Mouse (Mus musculus) liver, embryonic 12.5 days (tissue): ENCODE data around the gene Ap1g1. TPM values are rescaled to one million over a fixed set of nuclear protein-coding genes. Genes with fewer than 3 reads are reported as not detected.

ENCODE experiments used
- ATAC-seq: fragments of 200-750 bp; cut with Nextera tagmentation; 2 replicates; pipeline ENCODE4 v1.8.0; 2017; ENCODE audit warnings: moderate number of reproducible peaks, mild to moderate bottlenecking, moderate library complexity
- H3K27ac ChIP-seq: fragments of 300-500 bp; sonication (generic); 2 replicates; pipeline ENCODE4 v1.5.1; 2016; ENCODE audit warnings: mild to moderate bottlenecking
- H3K27me3 ChIP-seq: fragments of 300-500 bp; sonication (generic); replicated peaks from 2 replicates; pipeline ENCODE4 v1.6.1; 2016; ENCODE audit warnings: mild to moderate bottlenecking, moderate library complexity
- H3K36me3 ChIP-seq: fragments of 300-500 bp; sonication (generic); 2 replicates; pipeline ENCODE4 v1.6.1; 2016; ENCODE audit warnings: mild to moderate bottlenecking, moderate library complexity
- H3K4me1 ChIP-seq: fragments of 300-500 bp; sonication (generic); 2 replicates; pipeline ENCODE4 v1.6.1; 2016
- H3K4me2 ChIP-seq: fragments of 300-500 bp; sonication (generic); 2 replicates; pipeline ENCODE4 v1.6.1; 2016; ENCODE audit warnings: mild to moderate bottlenecking, moderate library complexity
- H3K4me3 ChIP-seq: fragments of 300-500 bp; sonication (generic); 2 replicates; pipeline ENCODE4 v1.5.1; 2016; ENCODE audit warnings: mild to moderate bottlenecking, moderate library complexity
- H3K9ac ChIP-seq: fragments of 300-500 bp; sonication (generic); 2 replicates; pipeline ENCODE4 v1.6.1; 2016; ENCODE audit warnings: mild to moderate bottlenecking, moderate library complexity
- H3K9me3 ChIP-seq: fragments of 300-500 bp; sonication (generic); replicated peaks from 2 replicates; pipeline ENCODE4 v1.6.1; 2016; ENCODE audit warnings: mild to moderate bottlenecking, moderate library complexity
- WGBS: fragments of 180-500 bp; shearing (Covaris S2); methylation state at CpG from one replicate; pipeline ENCODE4 v1.1.7; 2016; ENCODE audit not compliant: insufficient replicate concordance; 5-methylcytosine and 5-hydroxymethylcytosine counted together
- polyA plus RNA-seq: library from polyadenylated mRNA; unstranded; fragments of >200 nt; fragmentation: Nextera tagmentation; extraction: Ambion mirVana; gene quantifications from 2 replicates; pipeline ENCODE4 v1.2.1, GENCODE M21; 2016

The Ap1g1 gene
- polyA plus RNA-seq, 1 experiment from 2014 or later: 25.8 TPM

DNA sequence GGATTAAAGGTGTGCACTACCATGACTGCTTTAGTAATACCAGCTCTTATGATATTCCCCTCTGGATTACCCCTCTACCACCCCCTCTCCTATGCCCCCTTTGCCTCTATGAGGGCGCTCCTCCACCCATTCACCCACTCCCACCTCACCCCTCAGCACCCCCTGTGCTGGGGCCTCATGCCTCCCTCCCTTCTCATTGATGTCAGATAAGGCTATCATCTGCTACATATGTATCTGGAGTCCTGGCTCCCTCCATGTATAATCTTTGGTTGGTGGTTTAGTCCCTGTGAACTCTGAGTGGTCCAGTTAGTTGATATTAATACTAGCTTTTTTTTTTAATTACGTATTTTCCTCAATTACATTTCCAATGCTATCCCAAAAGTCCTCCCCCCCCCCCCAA, 61.5 kb downstream of the Ap1g1 start:
- H3K9me3 ChIP-seq: no peaks in the 10 kb centered on the region
- peak overlapping the region; percentile 38; the same call in 1 of the 2 replicates for H3K27ac ChIP-seq
- no peak overlapping the region for H3K9ac ChIP-seq
- H3K36me3 ChIP-seq: peaks cover 76% of the 10 kb centered on the region
- no peaks in the 10 kb centered on the region for H3K27me3 ChIP-seq
- peak; percentile 75; the same call in 1 of the 2 replicates for ATAC-seq
- no peak overlapping the region for H3K4me3 ChIP-seq
- peaks cover 29% of the 10 kb centered on the region for H3K4me1 ChIP-seq
- H3K4me2 ChIP-seq: no peak overlapping the region
- 66% methylated on average over 2 of the region's 2 CpGs for WGBS

DNA sequence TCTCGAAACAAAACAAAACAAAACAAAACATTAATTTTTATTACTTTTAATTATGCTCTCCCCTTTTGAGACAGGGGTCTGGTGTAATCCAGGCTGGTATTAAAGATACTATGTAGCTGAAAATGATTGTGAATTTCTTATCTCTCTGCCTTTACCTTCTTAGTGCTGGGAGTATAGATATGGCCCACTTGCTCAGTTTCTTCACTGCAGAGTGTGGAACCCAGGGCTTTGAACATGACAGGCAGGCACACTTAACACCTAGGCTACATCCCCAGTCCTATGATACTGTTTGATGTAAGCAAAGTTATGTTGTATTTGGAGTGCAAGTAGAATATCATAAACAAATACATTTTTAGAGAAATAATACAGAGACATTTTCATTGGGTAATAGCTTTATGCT, 64.1 kb downstream of the Ap1g1 start:
- H3K4me1 ChIP-seq: peaks cover 33% of the 10 kb centered on the region
- H3K4me2 ChIP-seq: no peak overlapping the region
- H3K9me3 ChIP-seq: no peaks in the 10 kb centered on the region
- H3K4me3 ChIP-seq: no peak overlapping the region
- ATAC-seq: peak; percentile 74
- peaks cover 82% of the 10 kb centered on the region for H3K36me3 ChIP-seq
- no peaks in the 10 kb centered on the region for H3K27me3 ChIP-seq
- WGBS: 94% methylated on average over 1 of the region's 1 CpGs
- H3K27ac ChIP-seq: no peak overlapping the region
- no peak overlapping the region for H3K9ac ChIP-seq

DNA sequence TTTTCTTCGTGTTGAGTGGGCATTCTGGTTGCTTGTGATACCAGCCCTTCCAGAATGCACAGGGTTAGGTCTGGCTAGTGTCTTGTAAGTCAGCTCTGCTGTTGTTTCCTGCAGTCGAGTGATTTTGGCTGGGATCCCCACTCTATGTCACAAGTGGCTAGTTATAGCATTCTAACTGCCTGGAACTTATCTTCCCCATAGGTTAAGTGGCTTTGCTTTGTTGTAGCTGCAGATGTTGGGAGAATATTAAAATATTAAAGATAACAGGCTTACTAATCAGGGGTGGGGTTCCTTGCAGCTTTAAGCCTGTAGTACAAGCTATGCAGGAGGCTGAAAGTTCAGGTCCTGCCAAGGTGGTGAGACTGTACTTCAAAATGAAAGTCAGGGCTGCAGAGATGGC, 69.5 kb downstream of the Ap1g1 start:
- WGBS: 47% methylated on average over 2 of the region's 2 CpGs
- peak; percentile 76 for ATAC-seq
- Histone ChIP-seq H3K4me3 (no peak overlapping the region), H3K36me3 (peaks cover 94% of the 10 kb centered on the region), H3K27ac (0 out of 2 replicates have a peak overlapping the region, but pooled peaks have one; percentile 17), H3K4me2 (no peak overlapping the region), H3K4me1 (peaks cover 12% of the 10 kb centered on the region), H3K9me3 (no peaks in the 10 kb centered on the region), H3K27me3 (no peaks in the 10 kb centered on the region), H3K9ac (no peak overlapping the region)

DNA sequence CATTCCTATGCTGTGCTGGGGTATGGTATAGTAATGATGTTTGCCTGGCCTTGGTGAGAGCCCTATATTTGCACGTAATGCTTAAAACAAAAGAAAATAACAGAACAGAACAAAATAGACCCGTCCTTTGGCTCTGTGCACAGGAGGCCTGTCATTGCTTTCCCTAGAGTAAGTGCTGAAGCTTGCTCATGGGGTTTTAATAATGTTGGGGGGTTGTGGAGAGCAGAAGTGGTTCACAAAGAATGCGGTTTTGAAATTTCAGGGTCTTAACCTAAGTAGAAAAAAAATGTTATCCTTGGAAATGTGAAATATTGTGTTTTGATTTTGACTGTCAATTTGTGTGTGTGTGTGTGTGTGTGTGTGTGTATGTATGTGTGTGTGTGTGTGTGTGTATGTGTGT, 70.6 kb downstream of the Ap1g1 start:
- ATAC-seq: no peak
- H3K4me1 ChIP-seq: peaks cover 12% of the 10 kb centered on the region
- H3K4me3 ChIP-seq: no peak overlapping the region
- H3K36me3 ChIP-seq: peaks cover 91% of the 10 kb centered on the region
- H3K27me3 ChIP-seq: no peaks in the 10 kb centered on the region
- H3K9ac ChIP-seq: no peak overlapping the region
- WGBS: 82% methylated on average over 3 of the region's 3 CpGs
- no peak overlapping the region for H3K27ac ChIP-seq
- H3K9me3 ChIP-seq: no peaks in the 10 kb centered on the region
- no peak overlapping the region for H3K4me2 ChIP-seq

DNA sequence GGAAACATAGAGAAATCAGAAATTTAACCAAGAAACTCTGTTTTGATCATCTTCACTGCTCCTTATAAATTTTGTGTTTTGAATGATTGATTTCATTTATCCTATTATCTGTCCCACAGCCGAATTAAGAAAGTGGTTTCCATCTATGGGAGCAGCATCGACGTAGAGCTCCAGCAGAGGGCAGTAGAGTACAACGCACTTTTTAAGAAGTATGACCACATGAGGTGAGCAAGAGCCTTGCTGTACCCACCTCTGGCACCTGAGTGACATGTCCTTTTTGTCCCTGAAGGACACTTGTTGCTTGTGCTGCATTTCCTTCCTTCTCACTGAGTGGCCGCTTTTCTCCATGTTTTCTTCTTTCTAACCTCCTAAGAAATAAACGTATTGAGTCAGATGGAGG, 75.1 kb downstream of the Ap1g1 start:
- no peaks in the 10 kb centered on the region for H3K9me3 ChIP-seq
- no peaks in the 10 kb centered on the region for H3K27me3 ChIP-seq
- H3K9ac ChIP-seq: no peak overlapping the region
- no peak overlapping the region for H3K4me3 ChIP-seq
- no peak overlapping the region for H3K27ac ChIP-seq
- peaks cover 82% of the 10 kb centered on the region for H3K36me3 ChIP-seq
- H3K4me1 ChIP-seq: 0 out of 2 replicates have a peak, but pooled peaks cover 3% of the 10 kb centered on the region
- ATAC-seq: peak; percentile 77
- no peak overlapping the region for H3K4me2 ChIP-seq
- WGBS: 45% methylated on average over 6 of the region's 6 CpGs

DNA sequence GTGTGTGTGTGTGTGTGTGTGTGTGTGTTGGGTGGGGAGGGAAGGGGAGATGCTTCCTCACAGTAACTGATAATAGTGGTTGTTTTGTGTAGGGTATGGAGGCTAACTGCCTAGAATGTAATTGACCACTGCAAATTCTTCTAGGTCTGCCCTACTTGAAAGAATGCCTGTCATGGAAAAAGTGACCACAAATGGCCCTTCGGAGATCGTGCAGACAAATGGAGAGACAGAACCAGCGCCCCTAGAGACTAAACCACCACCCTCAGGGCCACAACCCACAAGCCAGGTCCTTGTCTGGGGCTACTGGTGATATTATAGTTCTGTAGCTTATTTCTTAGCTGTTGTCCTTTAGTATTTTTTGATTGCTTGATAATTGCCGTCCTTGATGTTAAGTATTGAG, 76.2 kb downstream of the Ap1g1 start:
- peaks cover 79% of the 10 kb centered on the region for H3K36me3 ChIP-seq
- H3K27ac ChIP-seq: no peak overlapping the region
- H3K9ac ChIP-seq: no peak overlapping the region
- 72% methylated on average over 4 of the region's 4 CpGs for WGBS
- no peak overlapping the region for H3K4me3 ChIP-seq
- no peak for ATAC-seq
- H3K4me2 ChIP-seq: no peak overlapping the region
- H3K9me3 ChIP-seq: no peaks in the 10 kb centered on the region
- no peaks in the 10 kb centered on the region for H3K27me3 ChIP-seq
- H3K4me1 ChIP-seq: 0 out of 2 replicates have a peak, but pooled peaks cover 2% of the 10 kb centered on the region

DNA sequence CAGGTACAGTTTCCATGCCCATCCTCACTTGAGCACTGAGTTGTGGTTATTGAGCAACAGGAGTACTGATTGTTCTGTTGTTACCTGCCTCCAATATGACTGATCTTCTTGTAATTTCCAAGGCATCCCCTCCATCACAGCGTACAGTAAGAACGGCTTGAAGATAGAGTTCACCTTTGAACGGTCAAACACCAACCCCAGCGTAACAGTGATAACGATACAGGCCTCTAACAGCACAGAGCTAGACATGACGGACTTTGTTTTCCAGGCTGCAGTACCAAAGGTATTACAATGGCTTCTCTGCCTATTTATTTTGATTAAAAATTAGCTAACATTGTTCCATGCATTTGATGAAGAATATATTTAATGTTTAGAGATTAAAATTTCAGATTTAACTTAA, 77.1 kb downstream of the Ap1g1 start:
- no peak for ATAC-seq
- Histone ChIP-seq H3K4me2 (no peak overlapping the region), H3K27me3 (no peaks in the 10 kb centered on the region), H3K27ac (no peak overlapping the region), H3K4me1 (0 out of 2 replicates have a peak, but pooled peaks cover 2% of the 10 kb centered on the region), H3K9me3 (no peaks in the 10 kb centered on the region), H3K36me3 (peaks cover 79% of the 10 kb centered on the region), H3K4me3 (no peak overlapping the region), H3K9ac (no peak overlapping the region)
- 88% methylated on average over 6 of the region's 6 CpGs for WGBS

DNA sequence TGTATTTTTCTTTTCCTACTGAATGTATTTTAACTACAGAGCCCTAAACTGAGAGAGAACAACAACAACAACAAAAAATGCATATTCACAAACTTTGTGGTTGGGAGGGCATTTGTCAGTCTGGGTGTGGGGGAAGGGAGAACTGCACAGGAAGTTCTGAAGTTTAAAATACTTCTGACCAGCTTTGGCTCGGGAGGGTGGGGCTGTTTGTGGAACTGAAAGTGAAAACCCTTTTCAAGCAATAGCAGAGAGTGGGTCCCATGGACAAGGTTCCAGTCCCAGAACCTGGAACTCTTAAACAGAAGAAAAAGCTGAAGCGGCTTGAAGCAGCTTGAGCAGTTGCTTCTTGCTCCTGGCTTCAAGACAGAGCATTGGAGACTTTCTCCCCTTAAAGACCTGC, 85.0 kb downstream of the Ap1g1 start:
- Histone ChIP-seq H3K4me1 (peaks cover 68% of the 10 kb centered on the region), H3K27me3 (no peaks in the 10 kb centered on the region), H3K4me2 (peak overlapping the region; percentile 56), H3K27ac (peak overlapping the region; percentile 96), H3K4me3 (peak overlapping the region; percentile 6; the same call in 1 of the 2 replicates), H3K36me3 (peaks cover 45% of the 10 kb centered on the region), H3K9ac (peak overlapping the region; percentile 73), H3K9me3 (no peaks in the 10 kb centered on the region)
- no peak for ATAC-seq
- 31% methylated on average over 2 of the region's 2 CpGs for WGBS

DNA sequence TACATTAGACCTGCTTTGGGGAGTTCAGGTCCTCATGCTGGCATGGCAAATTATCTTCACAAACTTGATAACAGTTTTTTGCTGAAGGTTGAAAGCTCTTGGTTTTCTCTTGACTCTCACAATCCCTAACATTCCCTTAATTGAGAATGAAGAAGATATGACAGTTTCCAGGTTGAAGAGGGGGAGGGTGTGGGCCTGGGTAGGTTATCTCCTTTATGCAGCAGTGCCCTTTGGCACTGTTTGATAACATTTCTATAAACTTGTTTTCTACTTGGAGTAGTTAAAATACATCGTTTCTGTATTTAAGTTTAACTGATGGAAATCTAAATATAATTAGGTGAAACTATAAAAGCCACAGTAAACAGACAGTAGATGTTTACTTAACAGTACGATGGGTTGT, 86.4 kb downstream of the Ap1g1 start:
- Histone ChIP-seq H3K9ac (peak overlapping the region; percentile 73), H3K4me3 (peak overlapping the region; percentile 21; the same call in 1 of the 2 replicates)

DNA sequence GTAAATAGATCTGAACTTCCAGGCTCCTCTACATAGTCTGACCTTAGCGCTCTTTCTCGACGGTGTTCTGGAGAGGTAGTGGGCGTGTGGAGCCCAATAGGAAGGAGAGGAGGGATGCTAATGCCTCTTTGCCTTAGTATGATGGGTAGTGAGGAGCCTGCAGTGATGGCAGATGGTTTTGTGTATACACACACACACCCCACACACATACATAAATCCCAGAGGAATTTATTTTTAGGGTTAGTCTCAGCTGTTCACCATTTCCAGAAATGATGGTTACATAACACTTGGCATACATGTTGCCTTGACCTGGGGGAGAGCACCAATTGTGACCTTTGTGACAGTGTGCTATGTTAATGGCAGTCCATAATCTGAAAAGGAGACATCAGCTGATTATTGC, 87.2 kb downstream of the Ap1g1 start:
- Histone ChIP-seq H3K9me3 (no peaks in the 10 kb centered on the region), H3K36me3 (peaks cover 27% of the 10 kb centered on the region), H3K4me1 (peaks cover 80% of the 10 kb centered on the region), H3K9ac (peak overlapping the region; percentile 73), H3K27me3 (no peaks in the 10 kb centered on the region), H3K27ac (peak overlapping the region; percentile 96), H3K4me2 (peak overlapping the region; percentile 92), H3K4me3 (peak overlapping the region; percentile 21; the same call in 1 of the 2 replicates)
- ATAC-seq: no peak
- WGBS: 33% methylated on average over 4 of the region's 4 CpGs

More for the DNA sequence above, 86.4 kb downstream of the Ap1g1 start:
- Histone ChIP-seq H3K4me1 (peaks cover 73% of the 10 kb centered on the region), H3K36me3 (peaks cover 34% of the 10 kb centered on the region), H3K27me3 (no peaks in the 10 kb centered on the region), H3K9me3 (no peaks in the 10 kb centered on the region), H3K4me2 (peak overlapping the region; percentile 92), H3K27ac (peak overlapping the region; percentile 96)
- ATAC-seq: peak; percentile 71
- 37% methylated on average over 2 of the region's 2 CpGs for WGBS

DNA sequence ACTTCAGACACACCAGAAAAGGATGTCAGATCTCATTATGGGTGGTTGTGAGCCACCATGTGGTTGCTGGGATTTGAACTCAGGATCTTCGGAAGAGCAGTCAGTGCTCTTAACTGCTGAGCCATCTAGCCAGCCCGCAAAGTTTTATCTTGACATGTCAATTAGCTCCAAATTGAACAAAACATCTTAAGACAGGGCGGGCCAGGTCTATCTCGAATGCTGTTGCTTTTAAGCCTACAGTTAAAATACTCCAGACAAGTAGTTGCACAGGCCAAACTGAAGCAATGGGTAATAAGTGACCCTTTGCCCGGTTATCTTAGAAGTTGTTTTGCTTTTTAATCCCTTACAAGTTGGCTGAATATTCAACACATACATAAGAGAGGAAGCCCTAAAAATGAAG, 88.3 kb downstream of the Ap1g1 start:
- 57% methylated on average over 5 of the region's 5 CpGs for WGBS
- Histone ChIP-seq H3K27ac (peak overlapping the region; percentile 96), H3K9me3 (no peaks in the 10 kb centered on the region), H3K4me3 (peak overlapping the region; percentile 92), H3K4me1 (peaks cover 84% of the 10 kb centered on the region), H3K9ac (peak overlapping the region; percentile 73), H3K27me3 (no peaks in the 10 kb centered on the region), H3K36me3 (peaks cover 20% of the 10 kb centered on the region), H3K4me2 (peak overlapping the region; percentile 92)
- ATAC-seq: no peak

DNA sequence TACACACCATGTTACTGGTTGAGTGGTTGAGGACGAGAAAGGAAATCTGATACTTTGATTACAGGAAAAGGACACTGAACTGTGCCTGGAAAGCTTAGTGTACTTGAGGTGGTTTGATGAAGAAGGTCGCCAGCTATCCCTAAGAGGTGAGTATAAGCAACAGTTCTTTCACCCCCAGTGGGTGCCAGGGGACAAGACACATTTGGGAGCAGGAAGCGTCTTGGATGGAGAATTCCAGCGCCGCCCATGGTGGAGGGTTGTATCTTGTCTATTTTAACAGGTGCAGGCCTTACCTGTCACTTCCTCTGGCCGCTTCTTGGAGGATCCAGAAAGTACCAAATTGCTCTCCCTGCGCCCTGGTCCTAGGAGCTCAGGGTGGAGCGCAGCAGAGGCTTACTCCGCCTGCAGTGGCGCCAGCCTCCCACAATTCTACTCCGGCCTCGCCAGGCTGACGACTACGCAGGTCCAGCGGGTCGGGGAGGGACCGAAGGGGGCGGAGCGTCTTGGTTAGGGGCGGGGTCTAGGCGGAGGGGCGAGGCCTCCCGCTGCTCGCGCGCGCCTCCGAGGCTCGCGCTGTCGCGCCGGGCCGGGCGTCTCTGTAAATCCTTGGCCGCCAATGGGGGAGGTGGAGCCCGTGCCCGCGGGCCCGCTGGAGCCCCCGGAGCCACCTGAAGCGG, 89.8 kb downstream of the Ap1g1 start, which contains the start of gene Phlpp2:
Gene Phlpp2 (plus strand): TSS at position 540 of the 677 bp plus-strand sequence.
- no peaks in the 10 kb centered on the region for H3K9me3 ChIP-seq
- H3K27me3 ChIP-seq: no peaks in the 10 kb centered on the region
- peaks cover 16% of the 10 kb centered on the region for H3K36me3 ChIP-seq
- peak within 1 kb of the TSS; percentile 96 for H3K27ac ChIP-seq
- peak within 1 kb of the TSS; percentile 92 for H3K4me3 ChIP-seq
- H3K4me2 ChIP-seq: peak within 1 kb of the TSS; percentile 92
- WGBS: 1% methylated on average over 42 of the region's 42 CpGs
- peaks cover 80% of the 10 kb centered on the region for H3K4me1 ChIP-seq
- H3K9ac ChIP-seq: peak within 1 kb of the TSS; percentile 97
- peak; percentile 92 for ATAC-seq
